Mouse (Mus musculus) gastrocnemius, postnatal 4 days (tissue): ENCODE data around the gene Srf. TPM values are rescaled to one million over a fixed set of nuclear protein-coding genes. Genes with fewer than 3 reads are reported as not detected.

Experiments
- DNase-seq, 2 experiments: peaks; one replicate each; pipeline ENCODE4 v3.0.0; 2021 to 2022; ENCODE audit warnings: low spot score in 2 of 2, mixed read lengths in 2 of 2
- long read RNA-seq, 2 experiments: library from polyadenylated mRNA; stranded (forward); transcript quantifications; one replicate each; pipeline ENCODE4 v2.0.0; 2021
- total RNA-seq, 2 experiments: library from RNA; stranded (reverse); gene quantifications; 2 replicates each; pipeline ENCODE4 v1.2.3; 2021

The Srf gene
- 10 to 100 TPM; 81.5 to 84.4 TPM for total RNA-seq
- long read RNA-seq, experiment 1, transcript Srf-201 (7 exons, 2,616 nt), result major isoform, 15 of 62 reads
- long read RNA-seq, experiment 1, partial matches to known transcripts, result 15 of 62 reads
- long read RNA-seq, experiment 1, other reads (novel, unspliced or antisense), result 28 of 62 reads
- long read RNA-seq, experiment 2, transcript Srf-201 (7 exons, 2,616 nt), result major isoform, 17 of 58 reads
- long read RNA-seq, experiment 2, partial matches to known transcripts, result 16 of 58 reads
- long read RNA-seq, experiment 2, other reads (novel, unspliced or antisense), result 22 of 58 reads

DNA sequence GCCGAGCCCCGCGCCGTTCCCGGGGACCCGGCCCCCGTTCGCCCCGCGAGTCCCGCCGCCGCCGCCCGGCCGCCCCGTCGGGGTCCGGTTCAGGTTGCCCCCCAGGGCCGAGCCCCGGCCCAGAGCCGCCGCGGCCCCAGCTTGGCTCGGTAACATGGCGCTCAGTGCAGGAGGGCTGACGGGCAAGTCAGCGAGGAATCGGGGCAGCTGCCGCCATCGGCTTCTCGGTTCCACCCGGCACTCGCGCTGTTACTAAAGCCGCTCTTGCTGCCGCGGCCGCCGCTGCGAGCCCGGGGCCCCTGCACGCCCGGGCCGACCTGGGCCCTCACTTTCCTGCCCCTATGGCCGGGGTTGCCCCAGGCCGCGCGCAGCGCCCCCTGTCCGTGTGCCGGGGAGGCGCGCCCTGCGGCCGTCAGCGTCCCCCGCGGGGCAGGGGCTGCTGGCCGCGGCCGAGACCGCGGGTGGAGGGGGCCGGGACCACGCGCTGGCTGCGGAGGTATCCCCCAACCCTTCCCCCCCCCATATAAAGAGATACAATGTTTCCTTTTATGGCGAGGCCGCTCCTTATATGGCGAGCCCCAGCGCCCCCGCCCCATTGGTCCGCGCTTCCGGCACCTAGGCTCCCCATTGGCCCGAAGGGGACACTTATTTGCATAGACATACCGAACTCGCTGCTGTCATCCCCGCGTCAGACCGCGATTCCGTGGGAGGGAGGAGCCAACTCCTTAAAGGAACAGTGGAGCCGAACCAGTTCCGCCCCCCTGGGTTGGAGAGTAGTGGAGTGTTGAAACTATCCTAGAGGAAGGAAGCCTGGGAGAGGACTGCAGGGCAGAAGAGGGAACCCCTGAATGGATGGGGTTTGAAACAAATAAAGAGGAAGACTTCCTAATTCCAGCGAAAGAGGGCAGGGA lies at the start of gene Srf:
TSS of gene Srf (minus strand) at position 503 of the 911 bp plus-strand sequence.
- peak; percentile 85 to 94 for DNase-seq

DNA sequence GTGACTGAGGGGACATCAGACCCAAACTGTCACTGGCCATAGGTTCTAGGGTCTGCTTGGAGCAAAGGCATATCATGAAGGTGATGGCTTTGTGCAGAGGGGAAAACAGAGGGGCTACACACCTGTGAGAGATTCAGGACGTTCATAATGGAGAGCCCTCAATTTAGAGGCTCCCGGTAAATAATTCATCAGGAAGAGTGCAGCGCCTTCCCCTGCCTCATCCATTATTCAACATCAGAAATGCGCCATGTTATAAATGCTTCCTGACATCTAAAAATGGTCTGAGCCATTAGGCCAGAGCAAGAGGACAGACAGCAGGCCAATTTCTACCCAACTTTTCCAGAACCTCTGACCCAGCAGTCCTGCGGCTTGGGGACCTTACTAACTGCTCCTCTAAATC lies 49.2 kb upstream of the Srf start:
- DNase-seq, result no peak

GRCm38 (mm10) chr17:46603229-46603628 lies 47.3 kb upstream of the Srf start:
- no peak for DNase-seq

GRCm38 (mm10) chr17:46602212-46602611 lies 46.2 kb upstream of the Srf start:
- DNase-seq, result peak in 1 of 2 experiments; percentile 30

DNA sequence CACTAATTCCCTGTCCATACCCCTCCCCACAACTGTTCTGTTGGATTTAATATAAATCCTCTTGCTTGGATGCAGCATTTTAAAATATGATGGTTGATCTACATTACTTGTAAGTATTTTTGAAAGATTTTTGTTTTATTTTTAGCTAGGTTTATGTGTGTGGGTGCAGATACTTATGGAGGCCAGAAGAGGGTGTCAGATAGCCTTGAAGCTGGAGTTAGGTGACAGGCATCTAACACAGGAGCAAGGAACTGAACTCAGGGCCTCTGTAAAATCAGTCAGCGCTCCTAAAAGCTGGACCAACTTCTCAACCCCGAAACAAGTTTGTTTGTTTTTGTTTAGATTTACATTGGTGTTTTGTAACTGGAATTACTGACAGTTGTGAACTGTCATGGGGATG lies 44.6 kb upstream of the Srf start:
- DNase-seq, result no peak

DNA sequence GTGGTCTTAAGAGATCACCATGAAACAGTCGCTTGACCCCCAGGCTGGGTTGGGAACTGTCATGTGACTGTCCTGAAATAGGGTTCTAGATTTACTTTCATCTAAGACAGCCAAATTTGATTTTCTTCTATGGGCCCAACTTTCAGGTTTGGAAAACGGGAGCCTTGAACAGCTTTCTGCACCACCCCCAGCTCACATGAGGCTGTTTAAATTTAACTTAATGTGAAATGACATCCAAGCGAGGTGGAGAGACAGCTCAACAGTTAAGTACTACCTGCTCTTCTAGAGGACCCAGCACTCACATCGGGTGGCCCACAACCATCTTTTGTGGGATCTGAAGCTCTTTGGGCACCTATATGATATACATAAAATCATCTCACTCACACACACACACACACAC lies 43.0 kb upstream of the Srf start:
- no peak for DNase-seq

- DNase-seq, result no peak
Measured at GRCm38 (mm10) chr17:46597956-46598355, 42.0 kb upstream of the Srf start.

DNA sequence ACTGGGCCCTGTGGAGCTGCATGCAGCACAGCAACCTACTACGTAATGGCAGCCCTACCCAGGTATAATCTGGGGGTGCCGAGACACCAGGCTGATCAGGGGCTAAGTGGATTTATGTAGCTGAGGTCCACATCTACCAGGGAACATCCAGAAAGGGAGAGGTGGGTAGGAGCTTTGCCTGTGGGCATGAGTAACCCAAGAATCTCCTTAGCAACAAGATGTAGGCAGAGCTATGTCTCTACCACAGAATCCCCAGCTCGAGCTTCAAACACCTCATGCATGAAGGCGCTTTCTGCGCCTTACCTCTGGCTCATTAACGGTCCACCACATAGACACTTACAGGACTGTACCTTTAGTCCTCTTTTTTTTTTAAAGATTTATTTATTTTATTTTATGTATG lies 39.4 kb upstream of the Srf start:
- no peak for DNase-seq

GRCm38 (mm10) chr17:46594606-46595005 lies 38.6 kb upstream of the Srf start:
- DNase-seq, result no peak

GRCm38 (mm10) chr17:46593124-46593523 lies 37.1 kb upstream of the Srf start:
- DNase-seq, result no peak

DNA sequence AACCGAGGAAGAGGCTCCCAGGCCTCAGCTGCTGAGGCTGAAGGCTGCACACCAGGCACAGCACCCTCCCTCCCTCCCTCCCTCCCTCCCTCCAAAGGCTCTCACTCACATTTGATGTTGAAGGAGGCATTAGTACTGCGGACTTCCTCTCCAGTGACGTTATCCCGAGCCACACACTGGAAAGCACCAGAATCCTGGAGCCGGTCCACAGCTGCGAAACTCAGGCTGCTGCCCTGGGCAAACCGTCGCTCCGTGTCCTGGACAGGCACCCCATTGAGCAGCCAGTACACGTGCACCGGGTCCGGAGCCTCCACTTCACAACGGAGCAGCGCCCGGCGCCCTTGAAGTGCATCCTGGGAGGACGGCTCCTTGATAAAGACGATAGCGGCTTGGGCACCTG lies 35.4 kb upstream of the Srf start:
- no peak for DNase-seq

DNA sequence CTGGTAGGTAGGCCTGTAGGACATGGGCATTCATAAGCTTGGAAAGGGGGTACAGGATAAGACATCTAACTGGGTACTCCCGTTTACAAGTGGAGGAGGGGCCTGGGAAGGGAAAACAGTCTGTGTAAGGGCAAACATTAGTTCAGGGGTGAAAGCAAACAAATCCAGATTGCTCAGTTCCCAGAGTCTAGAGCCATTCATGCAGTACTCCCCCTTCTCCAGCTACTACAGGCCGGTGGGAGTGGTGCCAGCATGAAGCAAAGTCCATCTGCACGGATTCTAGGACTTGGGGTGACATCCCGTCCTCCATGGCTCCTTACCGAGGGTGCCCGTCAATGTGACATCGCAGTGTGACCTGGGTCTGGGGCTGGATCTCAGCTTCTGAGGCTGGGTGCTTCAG lies 34.5 kb upstream of the Srf start:
- no peak for DNase-seq

DNA sequence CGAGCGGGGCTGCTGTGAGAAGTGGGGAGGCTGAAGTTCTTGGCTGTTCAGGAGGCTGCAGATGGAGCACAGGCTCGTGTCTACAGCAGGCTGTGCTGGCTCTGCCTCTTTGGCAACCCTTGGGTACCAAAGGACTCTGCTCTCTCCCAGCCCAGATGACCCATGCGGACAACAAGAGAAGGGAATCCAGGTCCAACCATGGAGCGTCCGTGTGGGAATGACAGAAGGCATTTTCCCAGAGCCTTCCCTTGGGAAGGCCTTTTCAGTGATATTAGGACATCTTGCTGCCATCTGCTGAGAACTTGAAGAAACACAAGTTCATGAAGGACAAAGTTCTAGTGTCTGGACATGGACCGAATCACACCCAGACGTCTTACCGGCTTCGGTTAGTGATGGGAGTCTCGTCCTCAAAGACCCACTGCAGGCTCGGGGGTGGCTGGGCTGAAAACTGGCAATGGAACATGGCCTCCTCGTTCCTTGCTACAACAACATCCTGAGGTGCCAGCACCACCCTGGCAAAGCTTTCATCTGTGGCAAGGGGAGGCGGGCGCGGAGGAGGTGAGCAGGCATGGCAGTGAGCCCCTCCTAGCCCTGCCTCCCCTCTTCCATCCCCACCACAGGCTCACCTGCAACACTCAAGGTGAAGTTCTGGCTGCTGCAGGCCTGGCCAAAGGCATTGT lies 33.8 kb upstream of the Srf start:
- no peak for DNase-seq

GRCm38 (mm10) chr17:46588913-46589312 lies 32.9 kb upstream of the Srf start:
- DNase-seq, result no peak

DNA sequence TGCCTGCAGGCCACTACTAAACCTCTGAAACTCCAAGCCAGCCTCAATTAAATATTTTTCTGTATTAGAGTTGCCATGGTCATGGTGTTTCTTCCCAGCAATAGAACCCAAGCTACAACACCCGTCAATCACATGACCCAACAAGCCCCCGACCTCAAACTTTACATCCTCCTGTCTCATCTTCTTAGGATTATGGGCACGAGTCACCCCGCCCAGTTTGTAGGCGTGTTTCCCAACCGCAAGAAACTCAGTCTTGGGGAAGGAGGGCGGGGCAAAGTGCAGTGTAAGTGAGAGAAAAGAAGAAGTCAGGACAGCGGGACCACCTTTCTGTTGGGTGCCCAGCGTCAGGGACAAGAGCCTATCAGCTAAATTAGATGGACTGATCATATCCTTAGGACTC lies 32.2 kb upstream of the Srf start:
- DNase-seq, result no peak

- no peak for DNase-seq
Measured at GRCm38 (mm10) chr17:46586327-46586726, 30.4 kb upstream of the Srf start.

GRCm38 (mm10) chr17:46578650-46579049 lies 22.7 kb upstream of the Srf start:
- DNase-seq, result no peak

DNA sequence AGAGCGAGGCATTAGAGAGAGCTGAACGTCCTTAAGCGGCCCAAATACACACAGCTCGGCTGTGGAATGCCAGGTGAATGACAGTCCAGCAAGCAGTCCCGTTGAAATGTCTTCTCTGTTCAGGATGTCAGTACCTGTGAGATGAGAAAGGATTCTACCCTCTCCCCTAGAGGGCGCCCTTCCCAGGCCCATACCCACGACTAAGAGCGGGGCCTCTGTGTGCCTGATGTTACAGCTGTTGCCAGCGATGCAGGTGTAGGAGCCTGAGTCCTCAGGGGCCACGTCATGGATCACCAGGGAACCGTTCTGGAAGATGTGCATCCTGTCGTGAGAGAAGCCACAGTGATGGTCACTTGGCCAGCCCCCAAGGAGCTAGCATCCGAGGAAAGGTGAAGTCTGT lies 20.1 kb upstream of the Srf start:
- no peak for DNase-seq

GRCm38 (mm10) chr17:46574535-46574934 lies 18.6 kb upstream of the Srf start:
- no peak for DNase-seq

GRCm38 (mm10) chr17:46571005-46571404 lies 15.0 kb upstream of the Srf start:
- DNase-seq, result no peak

DNA sequence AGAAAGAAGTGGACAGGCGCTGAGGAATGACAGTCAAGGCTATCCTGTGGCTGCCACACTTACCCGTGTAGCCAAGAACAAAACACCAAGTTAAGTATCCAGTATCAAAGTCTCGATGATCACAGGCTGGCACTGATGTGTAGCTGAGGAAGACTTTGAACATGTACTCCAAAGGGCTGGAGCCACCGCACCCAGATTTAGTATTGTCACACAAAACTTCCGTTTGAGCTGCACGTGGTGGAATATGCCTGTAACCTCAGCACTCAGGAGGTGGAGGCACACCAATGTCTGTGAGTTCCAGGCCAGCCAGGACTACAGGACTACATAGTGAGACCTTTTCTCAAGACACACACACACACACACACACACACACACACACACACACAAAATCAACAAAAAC lies 3.2 kb upstream of the Srf start:
- DNase-seq, result no peak

DNA sequence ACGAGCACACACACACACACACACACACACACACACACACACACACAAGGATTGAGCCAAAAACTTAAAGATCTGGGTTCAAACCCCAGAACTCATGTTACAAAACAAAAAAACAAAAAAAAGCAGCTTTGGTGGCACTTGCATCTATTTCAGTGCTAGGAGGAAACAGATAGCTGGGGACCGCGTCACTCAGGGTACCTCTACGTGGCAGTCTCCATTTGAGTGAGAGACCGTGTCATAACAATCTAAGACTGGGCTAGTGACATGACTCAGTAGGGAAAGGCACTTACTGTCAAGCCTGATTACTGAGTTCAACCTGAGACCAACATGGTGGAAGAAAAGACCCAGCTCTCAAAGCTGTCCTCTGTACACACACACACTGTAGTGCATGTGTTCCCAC lies 2.2 kb upstream of the Srf start:
- DNase-seq, result no peak
